Mouse (Mus musculus) embryonic facial prominence, embryonic 11.5 days (tissue): ENCODE data around the gene Tmtc2. TPM values are rescaled to one million over a fixed set of nuclear protein-coding genes. Genes with fewer than 3 reads are reported as not detected.

Source experiments
- ATAC-seq: fragments of 200-750 bp; cut with Nextera tagmentation; replicated peaks from 2 replicates; pipeline ENCODE4 v1.8.0; 2017; ENCODE audit warnings: low read depth; ENCODE audit not compliant: insufficient number of reproducible peaks, low FRiP score, low TSS enrichment
- DNase-seq: peaks from one replicate; pipeline ENCODE4 v3.0.0-alpha.2; 2015; ENCODE audit warnings: low spot score
- H3K27ac ChIP-seq: fragments of 300-500 bp; sonication (generic); replicated peaks from 2 replicates; pipeline ENCODE4 v1.5.1; 2014; ENCODE audit warnings: mild to moderate bottlenecking, low read depth, low read length, control low read depth
- H3K27me3 ChIP-seq: fragments of 300-500 bp; sonication (generic); 2 replicates; pipeline ENCODE4 v1.6.1; 2014; ENCODE audit warnings: mild to moderate bottlenecking, low read length, moderate library complexity, mixed read lengths; ENCODE audit not compliant: control insufficient read depth, insufficient read depth
- H3K36me3 ChIP-seq: fragments of 300-500 bp; sonication (generic); replicated peaks from 2 replicates; pipeline ENCODE4 v1.6.1; 2014; ENCODE audit warnings: low read depth, mild to moderate bottlenecking, low read length, moderate library complexity, mixed read lengths; ENCODE audit not compliant: control insufficient read depth, insufficient read depth
- H3K4me1 ChIP-seq: fragments of 300-500 bp; sonication (generic); 2 replicates; pipeline ENCODE4 v1.6.1; 2014; ENCODE audit warnings: low read length, mixed read lengths; ENCODE audit not compliant: control insufficient read depth, insufficient read depth
- H3K4me2 ChIP-seq: fragments of 300-500 bp; sonication (generic); 2 replicates; pipeline ENCODE4 v1.6.1; 2014; ENCODE audit warnings: low read depth, mild to moderate bottlenecking, control low read depth, low read length, moderate library complexity
- H3K4me3 ChIP-seq: fragments of 300-500 bp; sonication (generic); 2 replicates; pipeline ENCODE4 v1.5.1; 2014; ENCODE audit warnings: low read depth, low read length, control low read depth
- H3K9ac ChIP-seq: fragments of 300-500 bp; sonication (generic); replicated peaks from 2 replicates; pipeline ENCODE4 v1.6.1; 2014; ENCODE audit warnings: mild to moderate bottlenecking, control low read depth, low read length
- H3K9me3 ChIP-seq: fragments of 300-500 bp; sonication (generic); replicated peaks from 2 replicates; pipeline ENCODE4 v1.6.1; 2016; ENCODE audit warnings: mild to moderate bottlenecking, low read length, inconsistent platforms, mixed read lengths; ENCODE audit not compliant: control insufficient read depth
- WGBS: fragments of 180-500 bp; shearing (Covaris S2); extraction: QIAGEN DNeasy Blood & Tissue Kit; methylation state at CpG from one replicate; pipeline ENCODE4 v1.1.7; 2014; 5-methylcytosine and 5-hydroxymethylcytosine counted together
- polyA plus RNA-seq: library from polyadenylated mRNA; unstranded; fragments of >200 nt; fragmentation: Nextera tagmentation; extraction: Ambion mirVana; gene quantifications from 2 replicates; pipeline ENCODE4 v1.2.1, GENCODE M21; 2014

Tmtc2 gene
- polyA plus RNA-seq, 1 experiment from 2014 or later = 7.8 TPM

DNA sequence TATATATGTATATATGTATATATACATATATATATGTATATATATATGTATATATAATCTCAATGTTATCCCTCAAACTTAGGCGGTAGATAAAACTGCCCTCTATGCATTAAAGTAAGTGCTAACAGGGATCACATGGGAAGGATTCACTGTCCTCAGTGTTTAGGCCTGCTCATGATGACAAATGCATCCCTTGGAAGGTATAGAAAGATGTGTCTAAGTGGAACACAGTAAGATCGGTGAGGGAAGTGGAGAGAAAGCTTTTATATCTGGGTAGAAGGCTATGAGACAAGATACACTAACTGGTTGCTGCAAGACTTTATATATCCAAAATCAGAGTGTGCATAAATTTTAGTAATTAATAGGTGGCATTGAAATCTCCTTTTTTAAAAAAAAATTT lies 373.6 kb downstream of the Tmtc2 start:
- no peaks in the 10 kb centered on the region for H3K36me3 ChIP-seq
- no peak overlapping the region for H3K4me2 ChIP-seq
- WGBS = 89% methylated on average over 2 of the region's 2 CpGs
- no peak overlapping the region for H3K27ac ChIP-seq
- H3K4me3 ChIP-seq = no peak overlapping the region
- ATAC-seq = no peak
- H3K9me3 ChIP-seq = no peaks in the 10 kb centered on the region
- H3K4me1 ChIP-seq = no peaks in the 10 kb centered on the region
- no peaks in the 10 kb centered on the region for H3K27me3 ChIP-seq
- no peak overlapping the region for H3K9ac ChIP-seq
- no peak for DNase-seq

DNA sequence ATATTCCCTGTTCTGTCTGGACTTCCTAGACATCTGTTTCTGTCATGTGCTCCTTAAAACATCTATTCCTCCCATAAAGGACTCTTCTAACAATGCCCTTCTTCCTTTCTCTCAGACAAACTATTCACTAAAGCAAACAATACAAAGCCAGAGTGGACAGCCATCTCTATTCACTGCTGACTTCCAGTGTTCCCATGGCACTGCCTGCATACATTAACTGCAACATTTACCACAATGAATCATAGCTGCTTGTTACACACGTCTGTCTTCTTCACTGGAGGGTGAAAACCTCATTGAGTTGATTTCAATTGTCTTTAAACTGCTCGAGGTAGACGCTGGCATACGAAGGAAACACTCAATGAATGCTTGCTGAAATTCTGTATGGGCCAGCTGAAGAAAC lies 374.2 kb downstream of the Tmtc2 start:
- DNase-seq = no peak

DNA sequence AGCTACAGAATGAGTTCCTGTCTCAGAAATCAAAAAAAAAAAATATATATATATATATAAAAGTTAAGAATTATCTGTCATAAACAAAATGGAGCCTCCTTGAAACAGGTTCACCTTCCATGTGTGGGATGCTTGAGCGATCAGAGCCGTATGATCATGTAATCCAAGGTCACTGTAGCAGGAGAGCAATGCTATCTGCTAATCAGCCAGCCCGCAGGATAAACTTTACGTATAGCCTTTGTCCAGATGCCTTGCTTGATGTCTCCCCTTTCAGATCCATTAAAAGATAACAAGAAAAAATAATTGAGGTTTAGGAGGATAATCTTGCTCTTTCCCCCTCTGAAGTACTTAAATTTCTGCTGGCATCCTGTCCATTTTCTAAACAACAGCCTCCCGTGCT lies 374.7 kb downstream of the Tmtc2 start:
- ATAC-seq (no peak), DNase-seq (no peak)
- Histone ChIP-seq H3K4me2 (no peak overlapping the region), H3K9me3 (no peaks in the 10 kb centered on the region), H3K27ac (no peak overlapping the region), H3K9ac (no peak overlapping the region), H3K4me3 (no peak overlapping the region), H3K27me3 (no peaks in the 10 kb centered on the region), H3K4me1 (no peaks in the 10 kb centered on the region), H3K36me3 (no peaks in the 10 kb centered on the region)
- 68% methylated on average over 5 of the region's 5 CpGs for WGBS

More for the DNA sequence above, 374.2 kb downstream of the Tmtc2 start:
- H3K27me3 ChIP-seq = no peaks in the 10 kb centered on the region
- no peak overlapping the region for H3K4me2 ChIP-seq
- H3K9ac ChIP-seq = no peak overlapping the region
- no peaks in the 10 kb centered on the region for H3K36me3 ChIP-seq
- H3K27ac ChIP-seq = no peak overlapping the region
- no peaks in the 10 kb centered on the region for H3K9me3 ChIP-seq
- 59% methylated on average over 4 of the region's 4 CpGs for WGBS
- no peaks in the 10 kb centered on the region for H3K4me1 ChIP-seq
- peak; percentile 81 for ATAC-seq
- H3K4me3 ChIP-seq = no peak overlapping the region

DNA sequence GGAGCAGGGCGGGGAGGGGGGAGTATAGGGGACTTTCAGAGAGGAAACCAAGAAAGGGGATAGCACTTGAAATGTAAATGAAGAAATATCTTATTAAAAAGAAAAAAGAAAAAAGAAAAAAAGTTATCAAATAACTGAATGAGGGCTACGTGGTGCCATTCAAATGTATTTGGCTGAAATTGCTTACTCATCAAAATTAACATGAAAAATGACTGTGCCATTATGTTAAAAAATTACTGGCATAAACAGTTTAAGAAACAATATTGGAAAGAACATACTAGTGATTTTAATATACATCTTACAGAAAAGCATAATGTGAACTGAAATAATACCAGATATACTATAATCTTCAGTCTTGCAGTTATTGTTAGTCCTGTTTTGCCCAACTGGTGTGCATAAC lies 378.9 kb downstream of the Tmtc2 start:
- Histone ChIP-seq H3K4me1 (no peaks in the 10 kb centered on the region), H3K9me3 (no peaks in the 10 kb centered on the region), H3K9ac (no peak overlapping the region), H3K4me2 (no peak overlapping the region), H3K27ac (no peak overlapping the region), H3K36me3 (no peaks in the 10 kb centered on the region), H3K4me3 (no peak overlapping the region), H3K27me3 (no peaks in the 10 kb centered on the region)
- ATAC-seq (no peak), DNase-seq (no peak)
- 84% methylated on average over 2 of the region's 2 CpGs for WGBS

DNA sequence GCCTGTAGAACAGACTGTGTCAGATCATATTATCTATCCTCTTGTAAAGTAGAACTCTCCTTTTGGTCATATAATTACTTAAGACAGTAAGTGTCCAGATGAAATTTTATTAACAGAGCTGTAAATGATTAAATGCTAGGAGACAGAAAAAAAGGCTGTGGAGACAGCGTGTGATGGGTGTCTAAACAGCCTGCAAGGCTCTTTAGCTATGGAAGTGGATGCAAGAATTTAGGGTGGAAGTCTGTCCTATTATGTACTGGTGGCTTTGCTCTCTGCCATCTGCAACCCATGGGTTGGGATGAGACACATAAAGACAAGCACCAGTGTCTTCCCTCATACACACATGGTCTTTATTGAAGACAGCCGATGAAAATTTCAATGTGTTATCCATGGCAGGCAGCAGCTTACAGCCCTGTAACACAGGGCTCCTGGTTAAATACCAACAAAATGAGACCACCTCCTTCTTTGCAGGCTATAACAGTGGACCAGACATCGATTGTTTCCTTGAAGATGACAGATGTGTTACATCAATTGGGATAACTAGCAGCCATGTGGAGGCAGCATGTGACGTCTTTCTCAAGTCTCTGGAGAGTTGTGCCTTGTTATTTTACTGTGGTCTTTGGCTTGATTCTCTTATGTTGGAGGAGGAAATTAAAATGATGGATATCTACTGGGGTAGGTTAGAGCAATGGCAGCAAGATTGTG lies 380.3 kb downstream of the Tmtc2 start:
- no peaks in the 10 kb centered on the region for H3K4me1 ChIP-seq
- no peak overlapping the region for H3K4me2 ChIP-seq
- ATAC-seq = no peak
- DNase-seq = no peak
- WGBS = 74% methylated on average over 4 of the region's 4 CpGs
- no peak overlapping the region for H3K9ac ChIP-seq
- no peaks in the 10 kb centered on the region for H3K27me3 ChIP-seq
- H3K27ac ChIP-seq = no peak overlapping the region
- no peaks in the 10 kb centered on the region for H3K9me3 ChIP-seq
- no peaks in the 10 kb centered on the region for H3K36me3 ChIP-seq
- H3K4me3 ChIP-seq = no peak overlapping the region

DNA sequence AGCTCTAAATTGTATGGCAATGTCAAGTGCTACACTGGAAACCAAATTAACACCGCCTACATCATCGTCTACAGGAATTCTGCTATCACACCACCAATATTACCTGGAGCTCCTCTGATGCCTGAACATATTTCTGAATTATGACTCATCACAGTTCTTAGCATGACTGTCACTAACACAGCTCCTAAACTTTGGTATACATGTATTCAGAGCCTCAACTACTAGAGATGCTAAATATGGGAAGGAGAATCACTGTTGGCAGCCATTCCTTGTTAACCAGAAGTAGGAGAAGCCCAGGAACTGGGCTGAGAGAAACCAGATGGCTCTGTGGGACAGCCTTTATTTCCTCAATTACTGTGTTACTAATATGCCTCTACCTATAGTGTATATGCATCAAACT lies 382.2 kb downstream of the Tmtc2 start:
- no peak overlapping the region for H3K9ac ChIP-seq
- H3K4me1 ChIP-seq = no peaks in the 10 kb centered on the region
- no peak overlapping the region for H3K27ac ChIP-seq
- DNase-seq (no peak), ATAC-seq (no peak)
- no peak overlapping the region for H3K4me3 ChIP-seq
- H3K27me3 ChIP-seq = no peaks in the 10 kb centered on the region
- no peak overlapping the region for H3K4me2 ChIP-seq
- H3K36me3 ChIP-seq = no peaks in the 10 kb centered on the region
- no peaks in the 10 kb centered on the region for H3K9me3 ChIP-seq
- WGBS = 96% methylated on average over 2 of the region's 2 CpGs

DNA sequence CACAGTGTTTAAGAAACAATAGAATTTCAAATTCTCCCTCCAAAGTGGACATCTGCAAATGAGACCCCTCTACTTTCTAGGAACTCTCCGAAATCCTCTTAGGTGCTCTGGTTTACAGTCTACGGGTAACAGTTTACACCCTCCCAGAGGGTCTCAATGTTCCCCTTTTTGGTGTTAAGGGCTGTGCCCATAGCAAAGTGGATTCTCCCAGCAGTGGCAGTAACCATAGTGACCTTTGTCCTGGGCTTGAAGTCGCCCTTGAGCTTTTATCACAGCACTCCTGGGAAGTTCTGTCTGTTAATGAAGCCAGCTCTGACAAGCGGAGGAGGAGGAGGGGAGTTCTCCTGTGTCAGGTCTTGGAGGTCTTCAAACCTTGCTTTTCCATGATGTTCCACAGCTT lies 384.5 kb downstream of the Tmtc2 start:
- Histone ChIP-seq H3K9ac (no peak overlapping the region), H3K36me3 (no peaks in the 10 kb centered on the region), H3K4me2 (no peak overlapping the region), H3K4me3 (no peak overlapping the region), H3K4me1 (no peaks in the 10 kb centered on the region), H3K27ac (no peak overlapping the region), H3K9me3 (no peaks in the 10 kb centered on the region), H3K27me3 (no peaks in the 10 kb centered on the region)
- no peak for ATAC-seq
- DNase-seq = no peak
- WGBS = 62% methylated on average over 4 of the region's 4 CpGs

DNA sequence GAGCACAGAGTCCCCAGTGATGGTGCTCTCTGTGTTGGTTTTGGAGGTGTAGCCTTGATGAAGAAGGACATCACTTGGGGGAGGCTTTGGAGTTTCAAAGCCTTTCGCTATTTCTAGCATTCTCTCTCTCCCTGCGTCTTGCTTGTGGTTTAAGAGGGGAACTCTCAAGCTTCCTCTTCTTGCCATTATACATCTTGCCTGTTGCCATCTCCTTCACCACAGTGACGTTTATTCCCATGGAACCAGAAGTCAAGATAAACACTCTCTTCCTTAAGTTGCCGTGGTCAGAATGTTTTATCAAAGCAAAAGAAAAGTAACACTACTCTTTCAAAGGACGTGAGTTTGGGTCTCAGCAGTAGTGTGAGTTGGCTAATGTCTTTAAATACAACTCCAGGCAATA lies 387.6 kb downstream of the Tmtc2 start:
- 86% methylated on average over 5 of the region's 5 CpGs for WGBS

More for the DNA sequence above, 387.6 kb downstream of the Tmtc2 start:
- no peaks in the 10 kb centered on the region for H3K36me3 ChIP-seq
- no peaks in the 10 kb centered on the region for H3K27me3 ChIP-seq
- H3K9ac ChIP-seq = no peak overlapping the region
- H3K4me1 ChIP-seq = no peaks in the 10 kb centered on the region
- DNase-seq (no peak), ATAC-seq (no peak)
- H3K4me3 ChIP-seq = no peak overlapping the region
- no peaks in the 10 kb centered on the region for H3K9me3 ChIP-seq
- H3K27ac ChIP-seq = no peak overlapping the region
- no peak overlapping the region for H3K4me2 ChIP-seq
